Mouse (Mus musculus): ENCODE measurements at regions not wholly inside any gene's neighbourhood (a gene's known extent, or its start where the extent isn't known, plus 50 kb on each side); places are given as distances from the start of the nearest gene placed in this dataset.

- TF ChIP-seq CTCF (IDR thresholded peaks at IDR 0.05; ENCODE audit: borderline replicate concordance, extremely low read depth, insufficient read depth, insufficient read length) = no peak
- TF ChIP-seq POLR2A (IDR thresholded peaks at IDR 0.05; ENCODE audit: borderline replicate concordance, extremely low read depth, insufficient read depth, insufficient read length, poor library complexity, severe bottlenecking) = no peak
These were observed 189.9 kb upstream of the Gm12695 start for GRCm38 (mm10) chr4:96974935-96975334.

Data from brain, embryonic 14.5 days (tissue).